Mouse (Mus musculus) R1 (cell line): ENCODE results near the gene Fam161a.

ENCODE experiments used
- DNase-seq: peaks from one replicate; pipeline ENCODE4 v3.0.0-alpha.2; 2018; ENCODE audit warnings: low read depth, low spot score

Fam161a gene

DNA sequence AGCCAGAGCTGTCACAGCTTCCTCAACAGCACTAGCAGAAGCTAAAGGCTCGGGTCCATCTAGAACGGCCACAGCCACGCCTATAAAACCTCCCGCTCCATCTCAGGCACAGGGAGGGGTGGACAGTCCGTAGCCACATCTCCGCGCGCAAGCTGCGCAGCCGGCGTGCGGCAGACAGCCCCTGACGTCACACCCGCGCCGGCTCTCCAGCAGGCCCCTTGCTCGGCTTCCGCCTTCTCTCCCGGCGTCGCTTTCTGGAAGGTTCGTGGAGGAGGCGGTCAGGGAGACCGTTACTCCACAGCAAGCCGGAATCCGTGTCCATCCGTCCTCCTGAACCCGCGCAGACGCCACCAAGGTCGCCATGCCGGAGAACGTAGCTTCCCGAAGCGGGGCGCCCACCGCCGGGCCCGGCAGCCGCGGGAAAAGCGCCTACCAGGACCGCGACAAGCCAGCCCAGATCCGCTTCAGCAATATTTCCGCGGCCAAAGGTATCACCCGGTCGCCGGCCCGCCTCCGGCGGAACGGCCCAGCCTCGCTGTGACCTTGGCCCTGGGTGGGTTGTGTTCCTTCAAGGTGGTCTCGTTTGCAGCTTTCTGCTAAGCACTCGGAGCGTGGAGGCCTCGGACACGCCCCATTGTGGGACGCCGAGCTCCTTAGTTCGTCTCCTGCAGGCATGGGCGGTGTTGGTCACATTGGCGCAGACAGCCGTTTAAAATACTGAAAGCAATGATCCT is 16.8 kb upstream of the Fam161a start, which contains the start of gene Cct4:
Gene Cct4 (plus strand): TSS at position 127 of the 734 bp plus-strand sequence.
- DNase-seq: peak; percentile 91

DNA sequence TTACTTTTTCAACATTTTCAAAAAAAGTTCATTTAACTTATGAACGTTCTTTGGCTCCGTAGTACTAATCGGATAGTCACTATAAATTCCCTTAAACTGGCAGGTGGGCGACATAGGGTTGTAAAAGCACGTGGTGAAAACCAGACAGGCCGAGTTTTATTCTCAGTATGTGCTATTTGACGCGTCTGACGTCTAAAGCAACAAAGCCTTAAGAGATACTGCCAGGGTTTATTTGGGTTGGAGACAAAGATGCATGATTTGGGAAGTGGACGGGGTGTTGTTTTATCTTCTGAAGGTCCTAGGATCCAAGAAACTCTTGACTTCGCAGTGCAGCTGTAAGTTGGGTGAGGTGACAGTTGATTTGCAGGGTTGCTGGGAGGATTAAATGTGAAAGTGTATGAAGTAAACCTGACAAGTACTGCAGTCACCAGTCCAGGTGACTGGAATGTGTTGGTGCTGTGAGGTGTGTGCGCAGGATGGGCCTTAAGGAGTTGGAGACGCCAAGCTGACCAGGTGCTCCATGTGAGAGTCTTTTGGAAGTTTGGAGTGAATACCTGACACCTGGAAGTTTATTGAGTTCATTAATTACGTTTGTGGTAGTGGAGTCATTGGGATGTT is 16.0 kb upstream of the Fam161a start:
- peak; percentile 25 for DNase-seq

GRCm38 (mm10) chr11:22994271-22994670 is 13.1 kb upstream of the Fam161a start:
- DNase-seq: no peak

DNA sequence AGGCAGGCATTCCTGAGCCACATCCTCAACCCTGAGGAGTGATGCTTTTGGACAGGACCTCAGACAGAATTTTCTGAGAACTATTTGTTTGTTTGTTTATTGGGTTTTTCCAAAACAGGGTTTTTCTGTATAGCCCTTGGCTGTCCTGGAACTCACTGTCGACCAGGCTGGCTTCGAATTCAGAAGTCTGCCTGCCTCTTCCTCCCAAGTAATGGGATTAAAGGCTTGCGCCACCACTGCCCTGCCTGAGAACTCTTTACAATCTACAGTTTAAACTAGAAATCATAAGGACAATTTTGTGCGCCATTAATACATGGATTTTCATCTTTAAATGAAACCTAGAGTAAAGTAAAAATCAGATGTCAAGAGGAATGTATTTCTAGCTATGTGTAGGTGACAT is 11.9 kb upstream of the Fam161a start:
- DNase-seq: no peak

GRCm38 (mm10) chr11:22998308-22998707 is 9.0 kb upstream of the Fam161a start:
- no peak for DNase-seq

- no peak for DNase-seq
Observed at GRCm38 (mm10) chr11:23005276-23005675, 2.1 kb upstream of the Fam161a start.

DNA sequence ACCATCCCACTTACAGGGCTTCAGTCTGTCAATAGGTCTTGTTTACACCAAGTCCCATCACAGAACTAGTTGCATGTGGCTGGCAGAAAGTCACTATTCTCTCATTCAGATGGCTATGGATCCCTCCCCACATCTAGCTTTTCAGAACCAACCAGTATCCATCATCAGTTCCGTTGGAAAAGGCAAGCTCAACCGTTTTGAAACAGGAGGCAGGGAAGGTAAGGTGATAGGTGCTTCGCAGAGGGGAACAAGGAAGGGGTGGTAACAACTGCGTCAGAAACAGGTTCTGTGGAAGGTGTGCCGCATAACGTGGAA is 208 bp upstream of the Fam161a start:
- no peak for DNase-seq

- DNase-seq: peak; percentile 92
Observed at GRCm38 (mm10) chr11:23008181-23008823, 971 bp downstream of the Fam161a start.

DNA sequence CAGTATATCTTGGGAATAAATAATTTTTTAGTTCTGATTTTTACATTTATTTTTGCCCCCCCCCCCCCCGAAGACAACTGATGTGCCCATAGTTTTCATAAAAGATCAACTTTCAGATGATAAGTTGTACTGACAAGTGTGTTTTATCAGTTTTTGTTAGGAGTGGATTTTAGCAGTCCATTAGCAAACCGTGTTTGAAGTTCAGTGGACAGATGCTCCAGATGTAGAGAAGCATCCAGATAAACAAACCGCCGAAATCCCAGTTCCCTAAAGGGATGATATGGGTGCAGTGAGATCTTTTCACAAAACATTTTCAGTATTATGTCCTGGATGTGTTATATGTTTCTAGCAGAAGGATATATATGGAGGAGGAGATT is 1.5 kb downstream of the Fam161a start:
- no peak for DNase-seq

- DNase-seq: no peak
Observed at GRCm38 (mm10) chr11:23013096-23013495, 5.8 kb downstream of the Fam161a start.

GRCm38 (mm10) chr11:23013580-23014294 is 6.4 kb downstream of the Fam161a start:
- DNase-seq: peak; percentile 70

DNA sequence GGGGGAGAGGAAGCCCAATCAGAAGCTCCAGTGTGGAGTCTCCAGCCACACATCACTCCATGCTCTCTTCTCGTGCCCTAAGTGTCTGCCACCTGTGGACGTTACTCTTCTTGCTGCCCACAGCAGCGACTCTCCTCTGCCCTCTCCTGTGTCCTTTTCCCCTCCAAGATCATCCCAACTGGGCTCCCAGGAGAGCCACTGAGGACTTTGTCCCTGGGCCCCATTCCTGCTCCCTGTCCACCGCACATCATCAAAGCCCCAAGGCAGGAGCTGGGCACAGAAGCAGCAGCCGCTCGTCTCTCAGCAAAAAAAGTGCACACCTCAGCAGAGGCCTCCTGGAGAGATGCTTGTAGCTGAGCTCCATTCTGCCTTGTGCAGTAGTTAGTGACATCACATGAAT is 7.7 kb downstream of the Fam161a start:
- DNase-seq: no peak

- peak; percentile 43 for DNase-seq
Observed at GRCm38 (mm10) chr11:23017943-23018342, 10.6 kb downstream of the Fam161a start.

GRCm38 (mm10) chr11:23020116-23020770 is 12.9 kb downstream of the Fam161a start:
- DNase-seq: peak; percentile 53

DNA sequence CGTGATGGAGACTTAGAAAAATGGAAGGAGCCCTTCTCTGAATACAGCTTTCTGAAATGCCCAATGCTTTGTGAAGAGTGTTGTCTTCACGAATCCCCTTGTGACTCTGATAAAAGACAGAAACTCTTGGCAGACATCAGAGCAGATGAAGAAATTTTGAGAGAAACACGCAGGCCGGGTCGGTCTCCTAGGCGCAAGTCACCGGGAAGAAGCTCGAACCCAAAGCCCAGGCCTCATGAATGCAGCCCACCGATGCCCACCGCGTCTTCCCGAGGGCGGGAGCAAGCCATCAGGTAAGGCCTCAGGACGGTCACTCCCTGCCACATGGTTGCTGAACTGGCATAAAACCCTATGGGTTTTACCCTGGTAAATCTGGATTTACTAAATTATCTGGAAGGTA is 13.5 kb downstream of the Fam161a start:
- DNase-seq: no peak

DNA sequence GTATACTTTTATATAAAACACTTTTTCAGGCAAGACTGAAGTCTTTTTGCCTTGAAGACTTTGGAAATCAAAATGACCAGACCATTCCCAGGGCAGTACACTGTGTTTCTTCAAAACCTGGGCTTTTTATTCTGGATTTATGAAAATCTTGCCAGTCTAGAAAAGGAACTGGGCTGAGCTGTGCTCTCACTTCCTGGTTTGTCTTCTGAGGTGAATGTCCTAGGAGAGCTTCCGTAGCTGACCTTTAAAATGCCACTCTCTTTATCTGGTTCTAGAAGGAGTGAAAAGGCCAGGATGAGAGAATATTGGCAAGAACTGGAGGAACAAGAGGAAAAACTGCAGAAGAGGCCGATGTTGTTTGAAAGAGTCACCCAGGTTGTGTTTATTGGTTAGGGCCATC is 15.8 kb downstream of the Fam161a start:
- DNase-seq: no peak

DNA sequence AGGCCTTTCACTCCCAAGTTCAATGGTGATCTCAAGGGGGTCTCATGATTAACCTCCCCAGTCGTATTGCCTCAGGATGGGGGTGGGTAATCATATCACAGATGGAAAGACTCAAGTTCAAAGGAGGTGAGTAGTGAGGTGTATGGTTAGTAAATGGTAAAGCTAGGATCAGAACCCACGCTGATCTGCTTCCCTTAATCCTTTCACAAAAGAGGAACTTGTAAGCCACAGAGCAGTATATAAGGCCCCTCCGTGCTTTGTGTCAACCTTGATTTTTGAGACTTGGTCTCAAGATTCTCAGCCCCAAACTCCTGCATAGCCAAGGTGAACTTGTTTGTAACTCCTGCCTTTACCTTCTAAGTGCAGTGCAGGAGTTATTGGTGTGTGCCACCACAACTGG is 16.8 kb downstream of the Fam161a start:
- DNase-seq: no peak

DNA sequence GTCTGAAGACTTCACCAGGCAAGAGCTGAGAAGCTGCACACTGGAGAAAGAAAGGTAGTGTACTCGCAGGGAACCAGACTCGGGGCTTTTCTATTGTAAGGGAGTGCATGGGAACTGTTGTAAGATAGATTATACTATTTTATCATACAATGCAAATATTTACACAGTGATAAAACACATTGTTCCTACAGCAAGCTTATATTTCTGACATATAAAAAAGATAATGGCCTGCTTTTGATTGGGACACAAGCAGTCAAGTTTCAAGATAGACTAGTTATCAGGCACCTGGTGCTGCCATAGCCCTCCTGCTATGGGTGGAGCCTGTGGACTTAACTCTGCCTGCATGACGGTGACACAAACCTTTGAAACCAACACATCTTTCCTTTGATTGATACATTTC is 21.6 kb downstream of the Fam161a start:
- no peak for DNase-seq

DNA sequence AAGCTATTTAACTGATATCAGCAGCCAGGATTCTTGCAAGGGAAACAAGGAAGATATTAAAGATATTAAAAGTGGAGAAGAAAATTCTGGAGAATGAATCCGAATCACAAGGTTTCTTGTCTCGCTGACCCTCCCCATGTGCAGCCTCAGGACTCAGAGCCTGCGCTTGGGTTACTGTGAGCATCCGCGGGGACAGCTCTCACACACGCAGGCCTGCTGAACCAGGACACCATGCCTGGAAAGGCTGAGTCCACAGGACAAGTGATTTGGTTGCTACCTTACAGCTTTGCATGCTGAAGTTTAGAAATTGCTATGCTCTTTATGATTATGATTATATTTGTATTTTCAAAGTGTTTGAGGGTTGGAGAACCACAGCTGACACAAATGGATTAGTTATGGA is 22.1 kb downstream of the Fam161a start:
- no peak for DNase-seq

DNA sequence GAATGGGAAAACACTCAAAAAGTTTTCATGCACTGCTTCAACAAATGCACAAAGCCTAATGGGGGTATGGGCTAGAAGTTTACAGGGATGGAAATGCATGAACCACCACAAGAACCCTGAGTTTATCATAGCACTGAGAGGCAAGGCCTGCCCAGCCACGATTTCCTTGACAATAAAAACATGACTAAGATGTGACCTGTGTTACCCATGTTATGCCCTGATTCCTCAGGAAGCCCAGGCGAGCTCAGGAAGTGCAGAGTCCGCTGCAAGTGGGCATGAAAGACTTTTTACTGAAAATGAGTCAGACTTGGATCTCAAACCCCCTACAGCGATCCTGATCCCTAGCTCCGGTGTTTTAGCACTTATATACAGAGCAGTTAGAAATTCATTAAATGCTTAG is 39.9 kb downstream of the Fam161a start:
- DNase-seq: peak; percentile 60

DNA sequence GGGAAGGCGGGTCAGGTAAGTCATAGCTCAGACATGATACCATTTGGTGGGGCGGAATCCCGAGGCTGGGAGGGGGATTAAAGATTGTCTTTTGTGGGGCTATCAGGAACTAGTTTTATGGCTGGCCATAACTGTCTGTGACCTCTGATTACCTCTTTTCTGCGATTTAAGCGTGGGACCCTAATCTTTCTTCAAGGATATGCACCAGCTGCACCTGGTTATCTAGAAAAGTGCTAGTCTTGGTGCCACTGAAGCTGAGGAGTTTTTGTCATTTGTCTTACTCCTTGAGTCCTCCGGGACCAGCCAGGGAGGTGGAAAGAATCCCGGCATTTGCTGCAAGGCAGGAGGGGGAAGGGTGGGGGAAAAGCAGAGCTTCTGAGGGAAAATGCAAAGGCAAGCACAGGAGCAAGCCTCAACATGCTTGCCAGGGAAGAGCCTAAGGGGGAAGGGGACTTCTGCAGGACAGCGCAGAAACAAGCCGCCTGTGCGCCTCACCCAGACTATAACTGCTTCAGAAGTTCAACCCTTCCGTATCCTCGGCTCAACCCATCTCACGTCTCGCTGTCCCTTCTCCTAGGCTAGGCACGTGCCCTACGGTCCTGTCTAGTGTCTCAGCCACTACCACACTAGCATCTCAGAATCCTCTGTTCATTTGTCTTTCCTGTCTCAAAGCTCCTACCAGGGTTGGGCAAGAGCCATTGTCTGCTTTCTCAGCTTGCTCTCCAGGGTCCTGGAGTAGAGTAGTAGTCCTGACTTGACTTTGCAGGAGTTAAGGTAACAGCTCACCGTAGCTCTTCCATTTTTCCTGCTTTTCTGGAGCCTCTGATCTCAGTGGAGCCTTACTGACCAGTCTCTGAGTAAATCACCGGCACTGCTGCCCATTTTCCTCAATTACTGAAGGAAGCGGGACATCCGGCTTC is 40.6 kb downstream of the Fam161a start:
- DNase-seq: peak; percentile 80
